Mouse (Mus musculus): ENCODE results near the gene Tuba1c. TPM values are rescaled to one million over a fixed set of nuclear protein-coding genes. Genes with fewer than 3 reads are reported as not detected.
A peak's percentile ranks its signal among the peaks of the same experiment; 100 is the strongest.

Gene Tuba1c
- total RNA-seq, 2 experiments from 2014 or later: 42.2 to 57.4 TPM

GRCm38 (mm10) chr15:98993093-98993793 is 36.4 kb upstream of the Tuba1c start:
- peak; percentile 99 for DNase-seq
- intact Hi-C loops (cut with DNase I): loop anchor here (1.0 to 2.0 kb wide), 2 partner anchors 40 to 58 kb away; partner anchors contain the start of genes Gm49450, Tuba1a and Tuba1b

DNA sequence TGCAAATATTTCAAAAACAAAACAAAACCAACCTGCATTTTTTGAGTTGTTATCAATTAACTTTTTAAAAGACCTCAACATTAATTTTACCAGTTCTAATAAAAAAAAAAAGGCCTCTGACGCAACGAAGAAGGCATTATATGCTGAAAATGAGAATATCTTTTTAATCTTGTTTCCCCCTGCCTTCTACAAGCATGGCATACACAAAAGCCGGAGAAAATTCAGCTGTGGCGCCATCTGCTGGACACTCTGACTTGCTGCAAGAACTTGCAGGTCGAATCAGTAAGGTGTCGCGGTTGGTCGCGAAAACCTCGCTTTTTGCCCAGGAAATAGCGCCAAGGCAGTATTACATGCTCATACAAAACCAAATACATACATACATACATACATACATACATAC is 35.8 kb upstream of the Tuba1c start:
- peak; percentile 85 to 89 for DNase-seq
- intact Hi-C loops (cut with DNase I): loop anchor here (1.0 to 2.0 kb wide), 5 partner anchors 41 to 117 kb away; partner anchors contain the start of genes Gm49450, Tuba1a and Tuba1b

DNA sequence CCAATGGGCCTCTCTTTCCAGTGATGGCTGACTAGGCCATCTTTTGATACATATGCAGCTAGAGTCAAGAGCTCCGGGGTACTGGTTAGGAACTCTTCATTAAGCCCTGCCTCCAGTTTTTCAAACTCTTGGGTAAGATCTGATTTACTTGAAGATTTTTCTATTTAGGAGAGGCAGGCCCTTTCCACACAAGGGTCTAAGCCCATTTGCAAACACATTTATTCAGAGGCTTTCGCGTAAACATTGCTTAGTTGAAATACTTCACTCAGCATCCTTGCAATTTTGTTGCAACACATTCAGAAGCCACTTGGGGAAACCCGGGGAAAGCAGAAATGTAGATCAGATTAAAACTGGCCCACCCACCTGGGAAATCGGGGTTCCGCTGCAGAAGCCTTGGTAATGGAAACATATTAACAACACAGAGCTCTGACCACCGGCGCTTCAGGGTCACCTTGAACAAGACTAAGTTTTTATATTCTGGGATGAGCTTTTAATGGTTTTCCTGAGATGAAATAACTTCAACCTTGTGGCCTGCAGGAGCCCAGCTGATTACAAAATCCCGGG is 34.7 kb upstream of the Tuba1c start:
- no peak for DNase-seq
- intact Hi-C loops (cut with DNase I): loop anchor here (1.0 to 2.0 kb wide), 3 partner anchors 66 to 118 kb away; no protein-coding TSS in a partner anchor

DNA sequence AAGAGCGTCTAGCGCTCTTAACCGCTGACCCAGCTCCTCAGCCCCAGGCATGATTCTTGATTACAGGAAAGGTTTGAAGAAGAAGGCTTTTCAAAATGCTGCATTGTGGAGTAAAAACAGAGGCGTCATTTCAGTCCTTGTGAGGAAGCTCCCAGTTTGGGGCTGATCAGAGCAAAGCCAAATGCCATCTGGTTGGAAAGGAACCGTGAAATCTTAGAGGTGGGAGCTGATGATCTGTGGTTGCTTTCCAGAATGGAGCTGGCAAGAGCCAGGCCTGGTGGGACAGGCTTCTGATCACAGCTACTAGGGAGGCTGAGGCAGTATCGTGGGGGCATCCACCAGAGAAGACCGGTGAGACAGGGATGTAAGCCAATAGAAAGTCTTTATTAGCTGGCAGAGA is 32.9 kb upstream of the Tuba1c start:
- intact Hi-C loops (cut with DNase I): no loop called here
- DNase-seq: no peak

GRCm38 (mm10) chr15:98997938-98998774 is 31.5 kb upstream of the Tuba1c start:
- intact Hi-C loops (cut with DNase I): no loop called here
- peak in 1 of 2 experiments; percentile 56 for DNase-seq

DNA sequence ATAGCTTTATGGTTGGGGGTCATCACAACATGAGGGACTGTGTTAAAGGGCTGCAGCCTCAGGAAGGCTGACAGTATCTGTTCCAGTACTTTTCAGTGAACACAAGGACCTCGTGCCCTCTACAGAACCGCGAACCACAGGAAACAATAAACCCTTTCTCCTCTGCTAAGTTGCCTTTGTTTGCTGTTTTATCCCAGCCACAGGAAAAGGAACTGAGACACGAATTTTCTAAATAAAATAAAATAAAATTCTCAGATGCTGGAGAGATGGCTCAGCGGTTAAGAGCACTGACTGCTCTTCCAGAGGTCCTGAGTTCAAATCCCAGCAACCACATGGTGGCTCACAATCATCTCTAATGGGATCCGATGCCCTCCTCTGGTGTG is 30.9 kb upstream of the Tuba1c start:
- DNase-seq: no peak
- intact Hi-C loops (cut with DNase I): no loop called here

DNA sequence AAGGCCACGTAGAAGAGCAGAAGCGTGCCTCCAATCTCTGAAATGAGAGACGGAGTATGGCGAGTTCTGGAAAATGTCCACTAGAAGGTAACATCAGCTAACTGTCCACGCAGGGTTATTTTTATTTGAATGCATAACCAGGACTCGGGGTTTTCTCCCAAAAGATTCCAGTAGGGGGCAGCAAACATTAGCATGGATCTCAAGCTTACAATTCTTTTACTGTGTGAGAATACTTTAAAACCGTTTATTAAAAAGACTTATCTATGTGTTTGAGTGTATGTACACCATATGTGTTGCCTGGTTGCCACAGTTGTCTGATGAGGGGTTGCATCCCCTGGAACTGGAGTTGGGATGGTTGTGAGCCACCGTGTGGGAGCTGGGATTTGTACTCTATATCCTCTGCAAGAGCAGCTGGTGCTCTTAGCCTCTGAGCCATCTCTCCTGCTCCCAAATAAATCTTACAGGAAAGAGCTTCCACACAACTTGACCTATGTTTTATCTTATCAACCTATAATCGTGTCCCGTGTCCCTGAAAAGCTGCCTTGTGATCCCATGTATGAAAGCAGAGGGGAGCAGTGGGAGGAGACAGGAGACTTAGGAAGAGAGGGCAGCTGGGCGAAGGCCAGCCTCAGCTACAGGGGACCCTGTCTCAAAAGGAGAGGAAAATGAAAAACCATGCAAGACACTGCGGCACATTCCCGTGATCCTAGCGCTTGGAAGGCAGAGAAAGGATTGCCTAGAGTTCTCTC is 29.0 kb upstream of the Tuba1c start:
- DNase-seq: peak in 1 of 2 experiments; percentile 77
- intact Hi-C loops (cut with DNase I): no loop called here

DNA sequence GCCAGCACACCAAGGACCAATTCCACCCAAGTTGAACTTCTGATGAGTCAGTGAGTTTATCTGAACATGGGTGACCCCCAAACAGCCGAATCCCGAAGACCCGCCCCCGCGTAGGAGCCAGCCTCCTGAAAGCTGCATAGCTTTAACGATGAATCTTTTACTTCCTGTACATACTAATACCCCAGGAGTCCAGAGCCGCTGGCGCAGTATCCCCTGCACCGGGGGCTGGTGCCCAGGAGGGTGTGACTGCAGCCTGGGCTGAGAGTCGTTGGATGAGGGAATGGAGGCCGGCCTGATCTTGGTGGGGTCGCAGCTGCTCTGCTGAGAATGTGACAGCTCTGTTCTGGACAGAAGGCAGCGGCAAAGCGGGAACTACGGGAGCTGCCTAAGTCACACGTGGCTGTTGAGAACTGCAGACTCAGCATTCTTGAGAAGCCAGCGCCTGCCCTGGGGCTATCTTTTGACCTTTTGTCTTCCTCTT is 28.2 kb upstream of the Tuba1c start:
- intact Hi-C loops (cut with DNase I): no loop called here
- peak in 1 of 2 experiments; percentile 43 for DNase-seq

- intact Hi-C loops (cut with DNase I): no loop called here
- no peak for DNase-seq
These were observed 26.1 kb upstream of the Tuba1c start for GRCm38 (mm10) chr15:99003600-99003999.

DNA sequence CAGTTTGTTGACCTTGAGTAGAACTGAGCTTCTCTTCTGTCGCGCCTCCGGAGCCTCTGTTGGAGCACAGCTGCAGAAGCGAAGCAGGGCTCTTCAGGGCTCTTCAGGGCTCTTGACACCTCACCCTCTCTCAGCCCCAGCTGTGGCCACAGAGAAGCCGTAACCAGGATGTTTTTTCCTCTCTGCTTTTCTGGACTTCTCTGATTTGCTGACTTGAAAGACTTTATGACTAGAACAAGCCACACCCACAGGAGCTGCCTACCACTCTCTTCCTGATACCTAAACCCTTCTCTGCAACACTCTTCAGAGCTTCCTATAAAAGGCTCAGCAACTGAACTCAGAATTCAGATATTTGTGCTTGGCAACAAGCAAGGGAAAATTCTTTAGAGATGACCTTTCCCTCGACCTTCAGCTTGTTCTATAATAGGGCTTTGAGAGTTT is 20.9 kb upstream of the Tuba1c start:
- DNase-seq: no peak
- intact Hi-C loops (cut with DNase I): no loop called here

DNA sequence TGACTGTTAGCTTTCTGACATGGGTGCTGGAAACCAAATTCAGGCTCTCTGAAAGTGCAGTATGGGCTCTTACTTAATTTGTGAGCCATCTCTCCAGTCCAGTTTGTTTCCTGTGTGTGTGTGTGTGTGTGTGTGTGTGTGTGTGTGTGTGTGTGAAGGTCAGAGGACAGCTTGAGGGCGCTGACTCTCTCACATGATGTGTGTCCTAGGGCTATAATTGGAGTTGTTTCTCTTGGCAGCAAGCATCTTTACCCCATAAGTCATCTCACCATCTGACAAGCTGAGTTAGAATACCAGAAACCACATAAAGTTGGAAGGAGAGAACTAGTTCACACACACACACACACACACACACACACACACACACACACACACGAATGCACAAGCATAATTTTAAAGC is 18.8 kb upstream of the Tuba1c start:
- intact Hi-C loops (cut with DNase I): no loop called here
- DNase-seq: no peak

DNA sequence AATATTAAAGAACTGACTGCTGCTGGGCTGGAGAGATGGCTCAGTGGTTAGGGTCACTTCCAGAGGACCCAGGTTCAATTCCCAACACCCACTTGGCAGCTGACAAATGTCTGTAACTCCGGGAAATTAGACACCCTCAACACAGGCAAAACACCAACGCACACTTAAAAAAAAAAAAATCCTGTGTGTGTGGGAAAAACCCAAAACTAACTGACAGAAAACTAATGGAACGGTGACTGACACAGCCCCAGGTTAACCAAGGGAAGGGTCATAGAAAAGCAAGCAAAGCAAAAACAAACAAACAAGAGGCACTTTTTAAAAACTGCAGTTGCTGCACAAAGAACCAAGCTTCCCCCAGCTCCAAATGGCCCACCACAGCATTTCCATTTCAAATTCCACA is 17.7 kb upstream of the Tuba1c start:
- DNase-seq: no peak

DNA sequence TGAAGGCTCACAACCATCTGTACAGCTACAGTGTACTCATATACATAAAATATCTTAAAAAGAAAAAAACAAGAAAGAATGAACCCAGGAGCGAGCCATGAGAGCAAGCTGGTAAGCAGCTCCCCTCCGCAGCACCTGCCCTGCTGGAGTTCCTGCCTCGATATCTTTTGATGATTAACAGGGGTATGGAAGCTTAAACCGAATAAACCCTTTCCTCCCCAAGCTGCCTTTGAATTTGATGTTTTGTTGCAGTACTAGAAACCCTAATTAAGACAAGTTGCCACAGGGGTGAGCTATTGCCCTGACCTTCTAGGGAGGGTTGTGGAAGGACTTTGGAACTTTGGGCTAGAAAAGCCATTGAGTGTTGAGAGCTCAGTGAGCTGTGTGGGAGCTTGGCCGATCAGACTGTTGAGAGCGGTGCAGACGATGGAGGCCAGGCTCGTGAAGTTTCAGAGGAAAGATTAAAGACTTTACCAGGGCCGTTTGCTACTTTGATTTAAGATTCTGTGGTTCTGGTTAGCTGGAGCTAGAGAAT is 15.1 kb upstream of the Tuba1c start:
- intact Hi-C loops (cut with DNase I): no loop called here
- no peak for DNase-seq

More for the DNA sequence above, 17.7 kb upstream of the Tuba1c start:
- intact Hi-C loops (cut with DNase I): no loop called here

DNA sequence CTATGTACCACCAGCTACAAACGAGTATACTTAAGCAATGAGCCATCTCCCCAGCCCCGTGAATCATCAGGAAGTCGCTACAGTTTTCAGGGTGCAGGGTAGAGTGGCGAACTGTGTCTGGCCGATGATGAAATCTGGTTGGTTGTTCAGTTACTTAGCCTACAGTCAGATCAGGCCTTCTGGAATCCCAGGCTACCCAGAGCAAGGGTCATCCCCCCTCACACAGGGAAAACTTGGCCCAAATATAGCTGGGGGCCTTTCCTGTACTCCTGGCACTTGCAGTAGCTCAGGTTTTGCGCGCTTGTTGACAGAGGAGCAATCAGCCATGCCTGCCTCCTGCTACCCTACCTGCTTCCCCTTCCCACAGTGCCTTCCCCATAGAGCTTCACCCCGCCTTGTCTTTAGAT is 12.3 kb upstream of the Tuba1c start:
- intact Hi-C loops (cut with DNase I): no loop called here
- DNase-seq: no peak

DNA sequence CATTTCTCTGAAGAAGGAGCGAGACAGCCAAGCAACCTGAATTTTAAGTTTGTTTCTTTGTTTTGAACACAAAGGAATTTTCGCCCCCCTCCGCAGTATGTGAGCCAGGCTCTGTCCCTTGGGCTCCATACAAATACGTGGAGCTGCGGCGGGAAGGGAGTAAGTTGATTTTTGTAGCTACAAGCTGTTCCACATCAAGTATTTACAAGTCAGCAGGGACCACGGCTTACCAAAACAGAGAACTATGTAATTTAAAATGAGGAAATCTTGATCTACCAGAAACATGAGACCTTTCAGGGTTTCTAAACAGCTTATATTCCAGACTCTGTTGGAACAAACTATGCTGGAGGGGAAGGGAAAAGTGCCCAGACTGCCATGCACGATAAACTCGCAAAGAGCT is 11.7 kb upstream of the Tuba1c start:
- no peak for DNase-seq
- intact Hi-C loops (cut with DNase I): no loop called here

DNA sequence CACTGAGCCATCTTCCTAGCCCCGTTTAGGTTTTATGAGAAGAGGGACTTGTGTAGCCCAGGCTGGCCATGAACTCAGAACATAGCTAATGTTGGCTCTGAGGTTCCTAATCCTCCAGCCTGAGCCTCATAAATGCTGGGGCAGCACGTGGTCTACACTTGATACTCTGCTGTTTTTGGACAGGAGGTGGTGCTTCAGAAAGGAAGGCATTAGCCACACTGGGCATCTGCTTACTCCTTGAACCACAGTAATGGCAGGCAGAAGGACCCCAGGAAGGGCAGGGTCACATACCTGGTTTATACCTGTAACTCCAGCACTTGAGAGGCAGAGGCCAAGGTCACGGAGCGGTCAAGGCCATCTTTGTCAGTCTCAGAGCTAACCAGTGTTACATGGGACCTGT is 11.1 kb upstream of the Tuba1c start:
- intact Hi-C loops (cut with DNase I): no loop called here
- DNase-seq: no peak

DNA sequence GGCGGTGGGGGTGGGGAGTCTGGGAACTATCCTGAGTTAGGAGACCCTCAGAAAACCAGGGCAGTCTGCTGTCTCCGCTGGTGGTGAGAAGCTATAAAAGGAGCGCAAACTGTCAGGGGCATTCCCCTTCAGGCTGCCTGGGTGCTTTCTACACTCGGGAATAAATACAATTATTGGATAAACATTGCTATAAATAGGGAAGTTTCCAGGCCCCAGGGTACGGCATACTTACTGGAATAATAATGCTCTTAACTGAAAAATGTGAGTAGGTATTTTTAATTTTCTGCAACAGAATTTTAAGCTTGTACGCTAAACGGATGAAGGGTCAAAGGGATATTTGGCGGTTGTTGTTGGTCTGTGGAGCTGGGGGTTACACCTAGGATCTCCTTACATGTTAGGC is 10.3 kb upstream of the Tuba1c start:
- no peak for DNase-seq
- intact Hi-C loops (cut with DNase I): no loop called here

- no peak for DNase-seq
- intact Hi-C loops (cut with DNase I): no loop called here
These were observed 9.5 kb upstream of the Tuba1c start for GRCm38 (mm10) chr15:99020171-99020570.

GRCm38 (mm10) chr15:99021255-99021654 is 8.4 kb upstream of the Tuba1c start:
- no peak for DNase-seq
- intact Hi-C loops (cut with DNase I): no loop called here

Measured in heart, postnatal 14 days (tissue).